Mouse (Mus musculus): Measurements from ENCODE around the gene Yars. TPM values are rescaled to one million over a fixed set of nuclear protein-coding genes. Genes with fewer than 3 reads are reported as not detected.

Yars gene
- polyA plus RNA-seq, 1 experiment from 2014 or later = 78.3 TPM

GRCm38 (mm10) chr4:129230926-129231325 lies 41.4 kb downstream of the Yars start:
- H3K4me2 ChIP-seq (ENCODE audit: low read depth, low read length) = no peak overlapping the region
- H3K27me3 ChIP-seq (replicated peaks; ENCODE audit: control insufficient read depth, insufficient read depth, low read length) = no peaks in the 10 kb centered on the region
- H3K36me3 ChIP-seq (ENCODE audit: control insufficient read depth, insufficient read depth, low read length) = 0 out of 2 replicates have a peak, but pooled peaks cover 3% of the 10 kb centered on the region
- ATAC-seq (ENCODE audit: low read depth) = no peak
- no peak overlapping the region for H3K27ac ChIP-seq (replicated peaks; ENCODE audit: low read depth, low read length)
- 70% methylated on average over 8 of the region's 8 CpGs for WGBS
- H3K9me3 ChIP-seq (ENCODE audit: control insufficient read depth, low read length) = no peaks in the 10 kb centered on the region
- H3K4me1 ChIP-seq (ENCODE audit: control insufficient read depth, insufficient read depth, low read length) = peaks cover 30% of the 10 kb centered on the region
- no peak for DNase-seq (ENCODE audit: low spot score)
- H3K9ac ChIP-seq (ENCODE audit: low read depth, low read length) = no peak overlapping the region
- no peak overlapping the region for H3K4me3 ChIP-seq (ENCODE audit: low read depth, low read length)

GRCm38 (mm10) chr4:129231594-129232450 lies 42.3 kb downstream of the Yars start:
- H3K27ac ChIP-seq (replicated peaks; ENCODE audit: low read depth, low read length) = peak overlapping the region; percentile 77
- H3K4me3 ChIP-seq (ENCODE audit: low read depth, low read length) = no peak overlapping the region
- no peaks in the 10 kb centered on the region for H3K27me3 ChIP-seq (replicated peaks; ENCODE audit: control insufficient read depth, insufficient read depth, low read length)
- ATAC-seq (ENCODE audit: low read depth) (peak; percentile 66), DNase-seq (ENCODE audit: low spot score) (peak; percentile 87)
- H3K9me3 ChIP-seq (ENCODE audit: control insufficient read depth, low read length) = no peaks in the 10 kb centered on the region
- H3K9ac ChIP-seq (ENCODE audit: low read depth, low read length) = no peak overlapping the region
- H3K36me3 ChIP-seq (ENCODE audit: control insufficient read depth, insufficient read depth, low read length) = 0 out of 2 replicates have a peak, but pooled peaks cover 3% of the 10 kb centered on the region
- no peak overlapping the region for H3K4me2 ChIP-seq (ENCODE audit: low read depth, low read length)
- 60% methylated on average over 12 of the region's 12 CpGs for WGBS
- peaks cover 21% of the 10 kb centered on the region for H3K4me1 ChIP-seq (ENCODE audit: control insufficient read depth, insufficient read depth, low read length)

DNA sequence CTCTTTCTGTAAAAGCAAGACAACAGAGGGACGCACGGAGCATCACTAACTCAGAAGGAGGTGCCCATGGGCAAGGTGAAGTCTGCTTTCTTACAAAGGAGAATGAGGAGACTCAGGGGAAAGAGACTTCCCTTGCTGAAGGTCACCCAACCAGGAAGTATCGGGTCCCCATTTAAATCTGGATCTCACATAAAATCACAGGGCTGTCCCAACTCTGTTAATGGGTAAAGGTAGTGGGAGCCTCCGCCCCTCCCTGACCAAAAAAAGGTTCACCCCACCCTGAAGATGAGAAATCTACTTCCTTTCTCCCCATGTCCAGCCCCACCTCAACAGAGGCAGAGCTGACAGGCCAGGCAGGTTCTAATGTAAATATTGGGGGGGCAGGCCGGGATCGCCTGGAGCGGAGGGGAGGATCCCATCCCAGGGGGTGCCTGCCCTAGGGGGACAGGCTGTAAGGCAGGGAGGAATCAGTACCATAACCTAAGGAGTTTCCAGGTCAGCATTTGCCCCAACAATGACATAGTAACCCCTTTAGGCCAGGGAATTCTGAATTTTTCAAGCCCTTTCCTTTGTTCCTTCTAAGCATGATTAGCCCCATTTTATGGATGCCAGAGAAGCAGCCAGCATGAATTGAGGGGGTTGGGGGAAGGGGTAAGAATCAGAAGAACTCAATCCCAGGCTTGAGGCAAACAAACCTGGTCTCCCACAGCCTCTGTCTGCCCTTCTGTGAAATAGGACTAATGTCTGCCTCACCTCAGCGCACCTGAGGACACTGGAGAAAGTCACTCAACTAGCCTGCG lies 43.2 kb downstream of the Yars start:
- no peak overlapping the region for H3K9ac ChIP-seq (ENCODE audit: low read depth, low read length)
- H3K4me3 ChIP-seq (ENCODE audit: low read depth, low read length) = no peak overlapping the region
- peak overlapping the region; percentile 77 for H3K27ac ChIP-seq (replicated peaks; ENCODE audit: low read depth, low read length)
- DNase-seq (ENCODE audit: low spot score) (no peak), ATAC-seq (ENCODE audit: low read depth) (no peak)
- 68% methylated on average over 9 of the region's 9 CpGs for WGBS
- no peaks in the 10 kb centered on the region for H3K27me3 ChIP-seq (replicated peaks; ENCODE audit: control insufficient read depth, insufficient read depth, low read length)
- 0 out of 2 replicates have a peak, but pooled peaks cover 3% of the 10 kb centered on the region for H3K36me3 ChIP-seq (ENCODE audit: control insufficient read depth, insufficient read depth, low read length)
- no peaks in the 10 kb centered on the region for H3K9me3 ChIP-seq (ENCODE audit: control insufficient read depth, low read length)
- H3K4me2 ChIP-seq (ENCODE audit: low read depth, low read length) = no peak overlapping the region
- H3K4me1 ChIP-seq (ENCODE audit: control insufficient read depth, insufficient read depth, low read length) = peaks cover 16% of the 10 kb centered on the region

DNA sequence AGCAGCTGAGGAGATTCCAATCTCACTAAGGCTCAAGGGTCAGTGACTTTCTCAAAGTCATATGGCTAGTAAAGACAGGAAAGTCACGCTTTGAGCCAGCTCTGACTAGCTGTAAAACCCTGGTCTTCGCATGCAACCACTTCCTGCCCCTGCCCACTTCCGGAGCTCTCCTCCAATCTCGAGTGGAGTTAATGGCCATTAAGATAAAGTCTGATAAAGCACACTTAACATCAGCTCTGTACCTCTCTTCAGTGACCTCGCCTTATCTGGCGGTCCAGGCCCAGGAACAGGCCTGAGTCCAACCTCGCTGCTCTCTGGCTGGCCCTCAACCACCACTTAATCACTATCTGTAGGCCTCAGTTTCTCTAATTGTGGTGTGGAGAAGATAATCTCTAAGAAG lies 44.9 kb downstream of the Yars start:
- no peak overlapping the region for H3K27ac ChIP-seq (replicated peaks; ENCODE audit: low read depth, low read length)
- 0 out of 2 replicates have a peak, but pooled peaks cover 3% of the 10 kb centered on the region for H3K36me3 ChIP-seq (ENCODE audit: control insufficient read depth, insufficient read depth, low read length)
- WGBS = 65% methylated on average over 7 of the region's 7 CpGs
- H3K4me2 ChIP-seq (ENCODE audit: low read depth, low read length) = no peak overlapping the region
- no peak overlapping the region for H3K9ac ChIP-seq (ENCODE audit: low read depth, low read length)
- ATAC-seq (ENCODE audit: low read depth) = no peak
- no peak overlapping the region for H3K4me3 ChIP-seq (ENCODE audit: low read depth, low read length)
- H3K27me3 ChIP-seq (replicated peaks; ENCODE audit: control insufficient read depth, insufficient read depth, low read length) = no peaks in the 10 kb centered on the region
- no peak for DNase-seq (ENCODE audit: low spot score)
- H3K9me3 ChIP-seq (ENCODE audit: control insufficient read depth, low read length) = no peaks in the 10 kb centered on the region
- peaks cover 12% of the 10 kb centered on the region for H3K4me1 ChIP-seq (ENCODE audit: control insufficient read depth, insufficient read depth, low read length)

DNA sequence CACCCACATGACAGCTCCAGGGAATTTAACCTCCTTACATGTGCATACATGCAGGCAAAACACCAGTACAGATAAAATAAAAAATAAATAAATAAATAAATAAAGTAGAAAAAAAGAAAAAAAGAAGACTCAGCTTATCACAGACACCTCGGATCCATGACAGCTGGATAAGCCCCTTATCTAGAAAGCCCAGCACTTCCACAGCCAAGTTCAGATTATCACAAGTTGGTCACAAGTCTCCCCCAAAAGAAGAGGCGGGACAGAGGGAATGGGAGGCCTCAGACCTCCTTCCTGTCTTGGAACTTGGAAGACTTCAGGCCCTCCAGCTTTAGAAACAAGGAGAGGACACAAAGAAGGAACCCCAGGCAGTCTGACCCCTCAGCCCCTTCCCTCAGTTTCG lies 45.6 kb downstream of the Yars start:
- H3K4me3 ChIP-seq (ENCODE audit: low read depth, low read length) = no peak overlapping the region
- ATAC-seq (ENCODE audit: low read depth) = no peak
- no peak for DNase-seq (ENCODE audit: low spot score)
- H3K4me2 ChIP-seq (ENCODE audit: low read depth, low read length) = no peak overlapping the region
- 78% methylated on average over 3 of the region's 3 CpGs for WGBS
- H3K36me3 ChIP-seq (ENCODE audit: control insufficient read depth, insufficient read depth, low read length) = 0 out of 2 replicates have a peak, but pooled peaks cover 3% of the 10 kb centered on the region
- peaks cover 12% of the 10 kb centered on the region for H3K4me1 ChIP-seq (ENCODE audit: control insufficient read depth, insufficient read depth, low read length)
- H3K27me3 ChIP-seq (replicated peaks; ENCODE audit: control insufficient read depth, insufficient read depth, low read length) = no peaks in the 10 kb centered on the region
- no peak overlapping the region for H3K9ac ChIP-seq (ENCODE audit: low read depth, low read length)
- no peak overlapping the region for H3K27ac ChIP-seq (replicated peaks; ENCODE audit: low read depth, low read length)
- no peaks in the 10 kb centered on the region for H3K9me3 ChIP-seq (ENCODE audit: control insufficient read depth, low read length)

- peaks cover 12% of the 10 kb centered on the region for H3K4me1 ChIP-seq (ENCODE audit: control insufficient read depth, insufficient read depth, low read length)
- no peaks in the 10 kb centered on the region for H3K36me3 ChIP-seq (ENCODE audit: control insufficient read depth, insufficient read depth, low read length)
- no peak for DNase-seq (ENCODE audit: low spot score)
- no peak overlapping the region for H3K4me2 ChIP-seq (ENCODE audit: low read depth, low read length)
- WGBS = 82% methylated on average over 8 of the region's 8 CpGs
- ATAC-seq (ENCODE audit: low read depth) = no peak
- no peaks in the 10 kb centered on the region for H3K9me3 ChIP-seq (ENCODE audit: control insufficient read depth, low read length)
- H3K9ac ChIP-seq (ENCODE audit: low read depth, low read length) = no peak overlapping the region
- no peak overlapping the region for H3K27ac ChIP-seq (replicated peaks; ENCODE audit: low read depth, low read length)
- H3K4me3 ChIP-seq (ENCODE audit: low read depth, low read length) = no peak overlapping the region
- no peaks in the 10 kb centered on the region for H3K27me3 ChIP-seq (replicated peaks; ENCODE audit: control insufficient read depth, insufficient read depth, low read length)
Measured at GRCm38 (mm10) chr4:129236236-129236813, 46.8 kb downstream of the Yars start.

GRCm38 (mm10) chr4:129237843-129238441 lies 48.4 kb downstream of the Yars start:
- Histone ChIP-seq H3K36me3 (ENCODE audit: control insufficient read depth, insufficient read depth, low read length) (no peaks in the 10 kb centered on the region), H3K4me3 (ENCODE audit: low read depth, low read length) (peak overlapping the region; percentile 76), H3K27me3 (replicated peaks; ENCODE audit: control insufficient read depth, insufficient read depth, low read length) (no peaks in the 10 kb centered on the region), H3K27ac (replicated peaks; ENCODE audit: low read depth, low read length) (no peak overlapping the region), H3K4me1 (ENCODE audit: control insufficient read depth, insufficient read depth, low read length) (peaks cover 21% of the 10 kb centered on the region), H3K9me3 (ENCODE audit: control insufficient read depth, low read length) (no peaks in the 10 kb centered on the region), H3K4me2 (ENCODE audit: low read depth, low read length) (peak overlapping the region; percentile 97), H3K9ac (ENCODE audit: low read depth, low read length) (peak overlapping the region; percentile 73)
- ATAC-seq (ENCODE audit: low read depth) (no peak), DNase-seq (ENCODE audit: low spot score) (peak; percentile 70)
- WGBS = 5% methylated on average over 21 of the region's 21 CpGs

- Histone ChIP-seq H3K36me3 (ENCODE audit: control insufficient read depth, insufficient read depth, low read length) (no peaks in the 10 kb centered on the region), H3K9ac (ENCODE audit: low read depth, low read length) (peak overlapping the region; percentile 73), H3K4me3 (ENCODE audit: low read depth, low read length) (peak overlapping the region; percentile 76), H3K9me3 (ENCODE audit: control insufficient read depth, low read length) (no peaks in the 10 kb centered on the region), H3K27me3 (replicated peaks; ENCODE audit: control insufficient read depth, insufficient read depth, low read length) (no peaks in the 10 kb centered on the region), H3K4me2 (ENCODE audit: low read depth, low read length) (peak overlapping the region; percentile 97), H3K4me1 (ENCODE audit: control insufficient read depth, insufficient read depth, low read length) (peaks cover 23% of the 10 kb centered on the region), H3K27ac (replicated peaks; ENCODE audit: low read depth, low read length) (no peak overlapping the region)
- WGBS = under 1% methylated on average over 10 of the region's 23 CpGs
- ATAC-seq (ENCODE audit: low read depth) = peak; percentile 39
- DNase-seq (ENCODE audit: low spot score) = no peak
Measured at GRCm38 (mm10) chr4:129238579-129239016, 49.0 kb downstream of the Yars start.

Data from embryonic facial prominence, embryonic 14.5 days (tissue).